Mouse (Mus musculus) brain, adult 2 months (tissue): ENCODE measurements around the gene Usp13.

Source experiments
- DNase-seq: peaks from one replicate; pipeline ENCODE4 v3.0.0; 2011; ENCODE audit warnings: low read depth, low spot score

Gene Usp13

GRCm38 (mm10) chr3:32817357-32818326 is at the start of gene Usp13:
Usp13 (plus strand) TSS chr3:32817546.
- DNase-seq: peak; percentile 75

- no peak for DNase-seq
Observed at GRCm38 (mm10) chr3:32770781-32771180, 46.6 kb upstream of the Usp13 start.

- peak; percentile 61 for DNase-seq
Observed at GRCm38 (mm10) chr3:32817001-32817356, 367 bp upstream of the Usp13 start.

GRCm38 (mm10) chr3:32818327-32818900 is 1.1 kb downstream of the Usp13 start:
- peak; percentile 33 for DNase-seq

GRCm38 (mm10) chr3:32822620-32823019 is 5.3 kb downstream of the Usp13 start:
- peak; percentile 10 for DNase-seq

- no peak for DNase-seq
Observed at GRCm38 (mm10) chr3:32824923-32825322, 7.6 kb downstream of the Usp13 start.

- peak; percentile 53 for DNase-seq
Observed at GRCm38 (mm10) chr3:32825964-32826479, 8.7 kb downstream of the Usp13 start.

GRCm38 (mm10) chr3:32826701-32827100 is 9.4 kb downstream of the Usp13 start:
- peak; percentile 80 for DNase-seq

GRCm38 (mm10) chr3:32833871-32834270 is 16.5 kb downstream of the Usp13 start:
- no peak for DNase-seq

GRCm38 (mm10) chr3:32837847-32838246 is 20.5 kb downstream of the Usp13 start:
- no peak for DNase-seq

- DNase-seq: no peak
Observed at GRCm38 (mm10) chr3:32856362-32857107, 39.2 kb downstream of the Usp13 start.

- DNase-seq: peak; percentile 49
Observed at GRCm38 (mm10) chr3:32871081-32871480, 53.7 kb downstream of the Usp13 start.

- no peak for DNase-seq
Observed at GRCm38 (mm10) chr3:32886386-32886785, 69.0 kb downstream of the Usp13 start.

- DNase-seq: no peak
Observed at GRCm38 (mm10) chr3:32888886-32889285, 71.5 kb downstream of the Usp13 start.

GRCm38 (mm10) chr3:32890174-32890573 is 72.8 kb downstream of the Usp13 start:
- no peak for DNase-seq

GRCm38 (mm10) chr3:32903462-32903861 is 86.1 kb downstream of the Usp13 start:
- no peak for DNase-seq

- no peak for DNase-seq
Observed at GRCm38 (mm10) chr3:32904599-32904998, 87.3 kb downstream of the Usp13 start.

- peak; percentile 12 for DNase-seq
Observed at GRCm38 (mm10) chr3:32905850-32906779, 88.8 kb downstream of the Usp13 start.

GRCm38 (mm10) chr3:32908400-32908799 is 91.1 kb downstream of the Usp13 start:
- no peak for DNase-seq

GRCm38 (mm10) chr3:32910071-32910551 is 92.8 kb downstream of the Usp13 start:
- DNase-seq: peak; percentile 81

- peak; percentile 48 for DNase-seq
Observed at GRCm38 (mm10) chr3:32924168-32924567, 106.8 kb downstream of the Usp13 start.
